Mouse (Mus musculus): Measurements from ENCODE around the gene Tomm22. TPM values are rescaled to one million over a fixed set of nuclear protein-coding genes. Genes with fewer than 3 reads are reported as not detected.
A peak's percentile ranks its signal among the peaks of the same experiment; 100 is the strongest.

The Tomm22 gene
- polyA plus RNA-seq, 1 experiment from 2014 or later: 168 TPM

- TF ChIP-seq CTCF (IDR thresholded peaks at IDR 0.05) (peak; percentile 57), EP300 (IDR thresholded peaks at IDR 0.05) (no peak)
Observed at GRCm38 (mm10) chr15:79651481-79651880, 19.2 kb upstream of the Tomm22 start.

GRCm38 (mm10) chr15:79656451-79656850 is 14.2 kb upstream of the Tomm22 start:
- WGBS: 88% methylated on average over 14 of the region's 14 CpGs

More at GRCm38 (mm10) chr15:79651481-79651880, 19.2 kb upstream of the Tomm22 start:
- no peak for ATAC-seq
- WGBS: 75% methylated on average over 4 of the region's 4 CpGs
- DNase-seq (ENCODE audit: low spot score): no peak
- no peaks in the 10 kb centered on the region for H3K4me1 ChIP-seq (ENCODE audit: insufficient read depth, low read depth, low read length)
- H3K9ac ChIP-seq (replicated peaks; ENCODE audit: low read depth): no peak overlapping the region
- no peak overlapping the region for H3K4me2 ChIP-seq (replicated peaks; ENCODE audit: low read depth, low read length)
- H3K4me3 ChIP-seq (ENCODE audit: low read depth, low read length): no peak overlapping the region
- H3K27ac ChIP-seq (ENCODE audit: low read length): no peak overlapping the region
- no peaks in the 10 kb centered on the region for H3K9me3 ChIP-seq (ENCODE audit: low read length)
- 0 out of 2 replicates have a peak, but pooled peaks cover 3% of the 10 kb centered on the region for H3K36me3 ChIP-seq (ENCODE audit: insufficient read depth, low read length)
- H3K27me3 ChIP-seq (replicated peaks; ENCODE audit: insufficient read depth, low read length): no peaks in the 10 kb centered on the region

GRCm38 (mm10) chr15:79657837-79658530 is 12.7 kb upstream of the Tomm22 start:
- Histone ChIP-seq H3K36me3 (ENCODE audit: insufficient read depth, low read length) (no peaks in the 10 kb centered on the region), H3K4me1 (ENCODE audit: insufficient read depth, low read depth, low read length) (peaks cover 4% of the 10 kb centered on the region; the same call in 1 of the 2 replicates), H3K27me3 (replicated peaks; ENCODE audit: insufficient read depth, low read length) (no peaks in the 10 kb centered on the region), H3K9ac (replicated peaks; ENCODE audit: low read depth) (peak overlapping the region; percentile 84), H3K4me3 (ENCODE audit: low read depth, low read length) (peak overlapping the region; percentile 65), H3K4me2 (replicated peaks; ENCODE audit: low read depth, low read length) (peak overlapping the region; percentile 88), H3K27ac (ENCODE audit: low read length) (peak overlapping the region; percentile 97), H3K9me3 (ENCODE audit: low read length) (no peaks in the 10 kb centered on the region)
- WGBS: 2% methylated on average over 16 of the region's 16 CpGs
- DNase-seq (ENCODE audit: low spot score): peak; percentile 85
- ATAC-seq: peak; percentile 38
- TF ChIP-seq CTCF (IDR thresholded peaks at IDR 0.05): peak; percentile 69
- peak; percentile 25; the same call in 1 of the 2 replicates for TF ChIP-seq EP300 (IDR thresholded peaks at IDR 0.05)

More at GRCm38 (mm10) chr15:79656451-79656850, 14.2 kb upstream of the Tomm22 start:
- H3K9ac ChIP-seq (replicated peaks; ENCODE audit: low read depth): no peak overlapping the region
- no peaks in the 10 kb centered on the region for H3K27me3 ChIP-seq (replicated peaks; ENCODE audit: insufficient read depth, low read length)
- no peak overlapping the region for H3K4me3 ChIP-seq (ENCODE audit: low read depth, low read length)
- peaks cover 4% of the 10 kb centered on the region; the same call in 1 of the 2 replicates for H3K4me1 ChIP-seq (ENCODE audit: insufficient read depth, low read depth, low read length)
- H3K27ac ChIP-seq (ENCODE audit: low read length): no peak overlapping the region
- no peak overlapping the region for H3K4me2 ChIP-seq (replicated peaks; ENCODE audit: low read depth, low read length)
- H3K9me3 ChIP-seq (ENCODE audit: low read length): no peaks in the 10 kb centered on the region
- no peaks in the 10 kb centered on the region for H3K36me3 ChIP-seq (ENCODE audit: insufficient read depth, low read length)
- ATAC-seq: no peak
- TF ChIP-seq CTCF (IDR thresholded peaks at IDR 0.05): no peak
- no peak for DNase-seq (ENCODE audit: low spot score)

GRCm38 (mm10) chr15:79658531-79659375 is 11.9 kb upstream of the Tomm22 start, which contains the start of the genes Fam227a and Cby1:
TSS of gene Fam227a (minus strand) at chr15:79658956.
TSS of gene Cby1 (plus strand) at chr15:79659199.
- Histone ChIP-seq H3K9me3 (ENCODE audit: low read length) (no peaks in the 10 kb centered on the region), H3K4me3 (ENCODE audit: low read depth, low read length) (peak within 1 kb of the TSS; percentile 65), H3K27ac (ENCODE audit: low read length) (peak within 1 kb of the TSS; percentile 97), H3K9ac (replicated peaks; ENCODE audit: low read depth) (peak within 1 kb of the TSS; percentile 84), H3K27me3 (replicated peaks; ENCODE audit: insufficient read depth, low read length) (no peaks in the 10 kb centered on the region), H3K4me2 (replicated peaks; ENCODE audit: low read depth, low read length) (peak within 1 kb of the TSS; percentile 88), H3K36me3 (ENCODE audit: insufficient read depth, low read length) (no peaks in the 10 kb centered on the region), H3K4me1 (ENCODE audit: insufficient read depth, low read depth, low read length) (peaks cover 4% of the 10 kb centered on the region; the same call in 1 of the 2 replicates)
- TF ChIP-seq EP300 (IDR thresholded peaks at IDR 0.05) (no peak), CTCF (IDR thresholded peaks at IDR 0.05) (no peak)
- DNase-seq (ENCODE audit: low spot score): peak; percentile 95
- peak; percentile 91 for ATAC-seq
- WGBS: 1% methylated on average over 55 of the region's 55 CpGs

- WGBS: 75% methylated on average over 4 of the region's 4 CpGs
- no peaks in the 10 kb centered on the region for H3K27me3 ChIP-seq (replicated peaks; ENCODE audit: insufficient read depth, low read length)
- H3K4me2 ChIP-seq (replicated peaks; ENCODE audit: low read depth, low read length): no peak overlapping the region
- TF ChIP-seq EP300 (IDR thresholded peaks at IDR 0.05) (no peak), CTCF (IDR thresholded peaks at IDR 0.05) (peak; percentile 63)
- H3K9ac ChIP-seq (replicated peaks; ENCODE audit: low read depth): no peak overlapping the region
- H3K4me1 ChIP-seq (ENCODE audit: insufficient read depth, low read depth, low read length): peaks cover 4% of the 10 kb centered on the region; the same call in 1 of the 2 replicates
- no peak for DNase-seq (ENCODE audit: low spot score)
- no peak overlapping the region for H3K4me3 ChIP-seq (ENCODE audit: low read depth, low read length)
- no peaks in the 10 kb centered on the region for H3K9me3 ChIP-seq (ENCODE audit: low read length)
- H3K27ac ChIP-seq (ENCODE audit: low read length): no peak overlapping the region
- no peaks in the 10 kb centered on the region; the same call in 1 of the 2 replicates for H3K36me3 ChIP-seq (ENCODE audit: insufficient read depth, low read length)
- no peak for ATAC-seq
Observed at GRCm38 (mm10) chr15:79661852-79662251, 8.8 kb upstream of the Tomm22 start.

- no peak for ATAC-seq
- Histone ChIP-seq H3K27me3 (replicated peaks; ENCODE audit: insufficient read depth, low read length) (no peaks in the 10 kb centered on the region), H3K27ac (ENCODE audit: low read length) (no peak overlapping the region), H3K9me3 (ENCODE audit: low read length) (no peaks in the 10 kb centered on the region), H3K36me3 (ENCODE audit: insufficient read depth, low read length) (no peaks in the 10 kb centered on the region; the same call in 1 of the 2 replicates), H3K9ac (replicated peaks; ENCODE audit: low read depth) (no peak overlapping the region), H3K4me2 (replicated peaks; ENCODE audit: low read depth, low read length) (no peak overlapping the region), H3K4me1 (ENCODE audit: insufficient read depth, low read depth, low read length) (no peaks in the 10 kb centered on the region), H3K4me3 (ENCODE audit: low read depth, low read length) (no peak overlapping the region)
- TF ChIP-seq EP300 (IDR thresholded peaks at IDR 0.05): no peak
- no peak for TF ChIP-seq CTCF (IDR thresholded peaks at IDR 0.05)
- WGBS: 89% methylated on average over 8 of the region's 8 CpGs
- no peak for DNase-seq (ENCODE audit: low spot score)
Observed at GRCm38 (mm10) chr15:79664666-79665065, 6.0 kb upstream of the Tomm22 start.
